Mouse (Mus musculus): ENCODE results near the gene Cxcr1. TPM values are rescaled to one million over a fixed set of nuclear protein-coding genes. Genes with fewer than 3 reads are reported as not detected.

Gene Cxcr1
- total RNA-seq, 2 experiments from 2014 or later, result not detected

- no peak for DNase-seq (ENCODE audit: low spot score in 2 of 2)
- intact Hi-C loops (cut with DNase I), result no loop called here
Measured at GRCm38 (mm10) chr1:74151091-74151490, 43.3 kb downstream of the Cxcr1 start.

- no peak for DNase-seq (ENCODE audit: low spot score in 2 of 2)
- intact Hi-C loops (cut with DNase I), result no loop called here
Measured at GRCm38 (mm10) chr1:74150101-74150500, 44.3 kb downstream of the Cxcr1 start.

GRCm38 (mm10) chr1:74149106-74149885 lies 45.1 kb downstream of the Cxcr1 start:
- intact Hi-C loops (cut with DNase I), result no loop called here
- DNase-seq (ENCODE audit: low spot score in 2 of 2), result no peak

Small RNAs within 50 kb of the gene (microRNA-seq; reads per million reads assigned to microRNA genes)
- gene Mir1928, result 0 reads per million in 2 experiments

Other genes with a start within 250 kb of the Cxcr1 start
- 10 to 100 TPM; 35.1 to 40.3 TPM for gene Tns1, start 70.2 kb downstream of the Cxcr1 start, total RNA-seq (2021)
- not detected for gene Rufy4, start 69.1 kb downstream of the Cxcr1 start, total RNA-seq (2021)
- gene Cxcr2, start 40.6 kb downstream of the Cxcr1 start, total RNA-seq (2021), result not detected
- gene Arpc2, start 41.5 kb upstream of the Cxcr1 start, total RNA-seq (2021), result 100 to 1,000 TPM; 266 to 287 TPM
- gene Gpbar1, start 83.9 kb upstream of the Cxcr1 start, total RNA-seq (2021), result not detected
- gene Aamp, start 90.1 kb upstream of the Cxcr1 start, total RNA-seq (2021), result 100 to 1,000 TPM; 137 to 139 TPM
- gene Pnkd, start 90.3 kb upstream of the Cxcr1 start, total RNA-seq (2021), result 100 to 1,000 TPM; 151 to 152 TPM
- 10 to 100 TPM; 21.8 to 22.9 TPM for gene Tmbim1, start 111.0 kb upstream of the Cxcr1 start, total RNA-seq (2021)
- gene Catip, start 167.5 kb upstream of the Cxcr1 start, total RNA-seq (2021), result under 1 TPM; 0.55 to 0.80 TPM
- 1 to 10 TPM; 3.3 to 4.1 TPM for gene Slc11a1, start 180.6 kb upstream of the Cxcr1 start, total RNA-seq (2021)
- gene Ctdsp1, start 196.9 kb upstream of the Cxcr1 start, total RNA-seq (2021), result 10 to 100 TPM; 22.5 to 27.1 TPM
- under 1 TPM; 0.39 to 0.96 TPM for gene Vil1, start 214.7 kb upstream of the Cxcr1 start, total RNA-seq (2021)